Mouse (Mus musculus) MEL (cell line): ENCODE data around the gene Rgs6.

Source experiments
- CTCF ChIP-seq, 3 experiments: IDR thresholded peaks in 2 of 3; conservative IDR thresholded peaks in 1 of 3; 2 replicates each; pipeline ENCODE4 v1.5.1; 2011 to 2012; ENCODE audit warnings: low read length in 3 of 3, low read depth in 2 of 3, mild to moderate bottlenecking in 2 of 3, improper control_type of control experiment in 1 of 3, inconsistent platforms in 1 of 3, mixed read lengths in 1 of 3, moderate library complexity in 1 of 3; ENCODE audit not compliant: control insufficient read depth in 1 of 3, insufficient read depth in 1 of 3, poor library complexity in 1 of 3, severe bottlenecking in 1 of 3
- ZKSCAN1 ChIP-seq: IDR thresholded peaks from 2 replicates; pipeline ENCODE4 v1.6.1; 2012; ENCODE audit warnings: low read depth, mild to moderate bottlenecking, inconsistent platforms, low read length, improper control_type of control experiment, moderate library complexity

- no peak for TF ChIP-seq CTCF (IDR thresholded peaks at IDR 0.05 in 2 of 3, conservative IDR thresholded peaks at IDR 0.05 in 1 of 3; ENCODE audit: control insufficient read depth in 1 of 3, insufficient read depth in 1 of 3, low read depth in 2 of 3, low read length in 3 of 3, poor library complexity in 1 of 3, severe bottlenecking in 1 of 3)
- TF ChIP-seq ZKSCAN1, result no peak
Observed at GRCm38 (mm10) chr12:82838544-82838943, 250.5 kb downstream of the Rgs6 start.
